Comparison of ENCODE assay signal across 11 mouse cellular contexts in genomic region chr5:131824197-131824991, GRCm38 (mm10).
DNase-seq lines count a peak whose midpoint lies in the region; ATAC-seq and TF ChIP-seq lines count a peak whose summit lies in the region.
"Had no signal": no experiment of that assay in that cellular context is flagged by ENCODE, and none has a peak within 500 bp of the region (broad histone marks: within the 10 kb centered on the region; RNA-seq: fewer than 3 reads in every experiment).

No protein-coding gene starts in this region.

- peaks cover 9% of the 10 kb centered on the region for H3K4me1 ChIP-seq in neural tube, embryonic 11.5 days (ENCODE audit: control insufficient read depth, insufficient read depth, low read length)
- peaks cover 19% of the 10 kb centered on the region for H3K4me1 ChIP-seq in neural tube, embryonic 15.5 days
- no peaks in the 10 kb centered on the region; the same call in 1 of the 2 replicates for H3K4me1 ChIP-seq in liver, postnatal 0 days (ENCODE audit: insufficient read depth)

- H3K9me3 ChIP-seq in neural tube, embryonic 11.5 days (ENCODE audit: control insufficient read depth, low read length), result no peaks in the 10 kb centered on the region
- no peaks in the 10 kb centered on the region for H3K9me3 ChIP-seq in neural tube, embryonic 15.5 days (replicated peaks)
- no peaks in the 10 kb centered on the region for H3K9me3 ChIP-seq in liver, postnatal 0 days (ENCODE audit: low read length)
- H3K9me3 ChIP-seq: lung, embryonic 15.5 days had no signal

- H3K36me3 ChIP-seq in neural tube, embryonic 11.5 days (ENCODE audit: control insufficient read depth, insufficient read depth, low read length), result no peaks in the 10 kb centered on the region
- no peaks in the 10 kb centered on the region for H3K36me3 ChIP-seq in neural tube, embryonic 15.5 days
- no peaks in the 10 kb centered on the region for H3K36me3 ChIP-seq in liver, postnatal 0 days (replicated peaks; ENCODE audit: insufficient read depth, low read length)
- H3K36me3 ChIP-seq: lung, embryonic 15.5 days had no signal

- H3K9ac ChIP-seq in neural tube, embryonic 11.5 days (ENCODE audit: low read length), result no peak overlapping the region
- no peak overlapping the region for H3K9ac ChIP-seq in neural tube, embryonic 15.5 days (replicated peaks)
- H3K9ac ChIP-seq in liver, postnatal 0 days (replicated peaks), result no peak overlapping the region
- H3K9ac ChIP-seq: lung, embryonic 15.5 days had no signal

- ATAC-seq in neural tube, embryonic 11.5 days (ENCODE audit: insufficient read depth, low FRiP score, low TSS enrichment), result peak; percentile 88
- peak; percentile 92 for ATAC-seq in neural tube, embryonic 15.5 days (ENCODE audit: low FRiP score)
- no peak for ATAC-seq in liver, postnatal 0 days

- H3K4me2 ChIP-seq in neural tube, embryonic 11.5 days (ENCODE audit: low read depth), result no peak overlapping the region
- H3K4me2 ChIP-seq in neural tube, embryonic 15.5 days, result no peak overlapping the region
- no peak overlapping the region for H3K4me2 ChIP-seq in liver, postnatal 0 days (ENCODE audit: low read depth, low read length)
- H3K4me2 ChIP-seq: lung, embryonic 15.5 days had no signal

- no peak overlapping the region for H3K27ac ChIP-seq in neural tube, embryonic 11.5 days (ENCODE audit: low read depth, low read length)
- H3K27ac ChIP-seq in neural tube, embryonic 15.5 days (replicated peaks), result peak overlapping the region; percentile 7; the same call in 1 of the 2 replicates
- H3K27ac ChIP-seq in liver, postnatal 0 days (ENCODE audit: low read depth), result no peak overlapping the region
- H3K27ac ChIP-seq: lung, embryonic 15.5 days had no signal

- WGBS in neural tube, embryonic 11.5 days, result 12% methylated on average over 11 of the region's 11 CpGs
- 11% methylated on average over 11 of the region's 11 CpGs for WGBS in neural tube, embryonic 15.5 days
- 74% methylated on average over 11 of the region's 11 CpGs for WGBS in liver, postnatal 0 days (ENCODE audit: insufficient replicate concordance)

- TF ChIP-seq EP300 in liver, postnatal 0 days (IDR thresholded peaks at IDR 0.05; ENCODE audit: low read depth), result no peak

- DNase-seq in neural tube, embryonic 11.5 days (ENCODE audit: low spot score), result peak; percentile 63
- DNase-seq in neural tube, embryonic 10.5 days (ENCODE audit: extremely low spot score, low spot score), result no peak
- peak; percentile 19 for DNase-seq in embryo, embryonic 9.5 days (ENCODE audit: extremely low spot score)
- DNase-seq in layer of hippocampus, adult 8-10 months (ENCODE audit: low spot score in 2 of 2), result peak; percentile 59 to 65
- DNase-seq in lung, postnatal 25 days (ENCODE audit: low spot score), result no peak
- no peak for DNase-seq in liver, postnatal 0 days
- no peak for DNase-seq in spleen, adult 18-20 months
- DNase-seq: gastrocnemius, postnatal 14 days; kidney, adult 18-20 months had no signal

- no peak for TF ChIP-seq CTCF in liver, postnatal 0 days (IDR thresholded peaks at IDR 0.05; ENCODE audit: low read depth)

- no peaks in the 10 kb centered on the region for H3K27me3 ChIP-seq in neural tube, embryonic 11.5 days (ENCODE audit: control insufficient read depth, insufficient read depth, low read length)
- no peaks in the 10 kb centered on the region for H3K27me3 ChIP-seq in neural tube, embryonic 15.5 days (replicated peaks)
- no peaks in the 10 kb centered on the region for H3K27me3 ChIP-seq in liver, postnatal 0 days (ENCODE audit: insufficient read depth, low read length)

- no peak overlapping the region for H3K4me3 ChIP-seq in neural tube, embryonic 11.5 days (ENCODE audit: low read depth, low read length)
- no peak overlapping the region for H3K4me3 ChIP-seq in neural tube, embryonic 15.5 days (replicated peaks)
- no peak overlapping the region for H3K4me3 ChIP-seq in liver, postnatal 0 days (ENCODE audit: low read depth, low read length)
- H3K4me3 ChIP-seq: lung, embryonic 15.5 days had no signal

Comparison
In these comparisons a context has a peak if more than half of its experiments do, and no peak if none do; other contexts are left out.
1. DNase-seq: peak in neural tube, embryonic 11.5 days (single experiment), embryo, embryonic 9.5 days (single experiment) and layer of hippocampus, adult 8-10 months (2 of 2); none in neural tube, embryonic 10.5 days (single experiment), lung, postnatal 25 days (single experiment), liver, postnatal 0 days (single experiment) and spleen, adult 18-20 months (0 of 2).